Mouse (Mus musculus) common myeloid progenitor, adult 5-6 weeks (primary cell): ENCODE measurements around the gene Cdkn2aip. TPM values are rescaled to one million over a fixed set of nuclear protein-coding genes. Genes with fewer than 3 reads are reported as not detected.

ENCODE experiments used
- ATAC-seq: replicated peaks from 2 replicates; pipeline ENCODE4 v1.8.0; 2016; ENCODE audit warnings: low read depth, mild to moderate bottlenecking, moderate TSS enrichment, inconsistent platforms; ENCODE audit not compliant: poor library complexity, severe bottlenecking
- total RNA-seq: library from RNA; stranded (forward); fragments of 200-1000, 187-1606 nt; gene quantifications from 2 replicates; pipeline ENCODE4 v1.2.3, GENCODE M21; 2017

The Cdkn2aip gene
- total RNA-seq = 33.7 and 36.0 TPM in 2 replicates

DNA sequence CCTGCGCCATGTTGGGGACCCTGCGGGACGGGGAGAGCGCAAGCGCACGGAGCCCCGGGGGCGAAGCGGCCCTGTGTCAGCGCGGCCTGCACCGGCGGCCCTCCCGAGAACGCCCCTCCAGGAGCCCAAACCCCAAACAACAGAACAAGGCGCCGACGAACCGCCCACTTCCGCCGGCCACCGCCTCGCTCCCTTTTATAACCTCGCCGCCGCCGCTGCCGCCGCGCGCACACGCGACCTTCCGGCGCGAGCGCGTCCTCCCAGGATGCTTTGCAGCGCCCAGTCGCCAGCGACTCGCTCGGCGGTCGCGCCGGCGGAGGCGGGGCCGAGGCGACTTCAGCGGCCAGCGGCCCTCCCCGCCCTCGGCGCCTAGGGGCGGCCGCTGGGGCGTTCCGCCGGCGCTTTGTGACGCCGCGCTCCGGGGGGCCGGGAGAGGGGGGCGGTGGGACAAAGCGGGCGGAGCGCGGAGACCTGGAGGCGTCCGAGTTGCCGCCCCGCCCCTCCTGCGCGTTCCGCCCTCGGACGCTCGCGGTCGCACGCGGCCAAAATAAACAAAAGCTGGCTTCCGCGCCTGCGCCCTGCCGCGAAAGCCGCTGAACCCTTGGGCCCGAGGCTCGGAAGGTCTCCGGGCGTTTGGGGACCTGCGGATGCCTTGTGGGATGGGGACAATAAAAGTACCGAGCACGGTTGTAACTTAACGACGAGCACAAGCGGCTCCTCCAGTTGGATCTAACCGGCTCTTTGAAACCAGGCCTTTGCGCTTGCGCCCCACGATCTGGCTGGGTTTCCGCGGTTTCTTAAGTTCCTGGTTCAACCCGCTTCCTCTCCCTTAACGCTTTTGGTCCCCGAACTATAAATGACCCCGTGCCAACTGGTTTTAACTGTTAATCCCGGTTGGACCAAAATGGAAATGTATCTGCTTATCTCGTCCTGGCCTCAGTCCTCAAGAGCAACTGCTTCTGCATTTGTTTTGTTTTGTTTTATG, at the start of gene Cdkn2aip:
Cdkn2aip (minus strand) TSS at position 172 of the 985 bp plus-strand sequence.
- peak; percentile 73 for ATAC-seq

DNA sequence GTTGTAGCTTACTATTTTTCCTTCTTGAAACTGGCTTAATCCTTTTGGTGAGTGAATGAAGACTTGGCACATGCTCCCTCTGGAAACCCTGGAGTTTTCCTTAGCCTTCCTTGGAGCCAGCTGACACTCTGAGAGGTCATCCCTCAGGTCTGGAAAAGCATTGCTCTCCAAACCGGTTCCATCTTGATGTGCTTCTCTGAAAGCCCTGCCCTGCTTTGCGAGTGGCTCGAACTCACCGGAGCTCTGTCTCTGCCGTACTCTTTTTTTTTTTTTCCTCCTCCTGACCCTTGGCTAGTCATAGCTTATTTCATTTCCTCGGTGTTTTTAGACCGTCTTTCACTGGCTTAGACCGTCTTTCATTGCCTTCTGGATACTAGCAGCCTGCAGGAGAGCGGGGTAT, 49.5 kb upstream of the Cdkn2aip start:
- no peak for ATAC-seq

- ATAC-seq = no peak
Measured at GRCm38 (mm10) chr8:47760685-47761084, 47.0 kb upstream of the Cdkn2aip start.

GRCm38 (mm10) chr8:47760186-47760585, 46.5 kb upstream of the Cdkn2aip start:
- no peak for ATAC-seq

DNA sequence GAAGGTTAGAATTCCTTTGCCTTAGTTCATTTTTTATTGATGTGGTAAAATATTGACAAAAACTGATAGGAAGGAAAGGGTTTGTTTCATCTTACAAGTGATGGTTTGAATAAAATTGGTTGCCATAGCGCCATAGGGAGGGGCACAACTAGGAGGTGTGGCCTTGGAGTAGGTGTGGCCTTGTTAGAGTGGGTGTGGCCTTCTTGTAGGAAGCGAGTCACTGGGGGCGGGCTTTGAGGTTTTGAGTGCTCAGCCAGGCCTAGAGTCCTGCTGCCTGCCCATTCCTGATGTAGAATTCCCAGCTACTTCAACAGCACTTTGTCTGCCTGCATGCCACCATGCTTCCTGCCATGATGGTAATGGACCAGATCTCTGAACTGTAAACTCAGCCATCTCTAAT, 39.4 kb upstream of the Cdkn2aip start:
- no peak for ATAC-seq

DNA sequence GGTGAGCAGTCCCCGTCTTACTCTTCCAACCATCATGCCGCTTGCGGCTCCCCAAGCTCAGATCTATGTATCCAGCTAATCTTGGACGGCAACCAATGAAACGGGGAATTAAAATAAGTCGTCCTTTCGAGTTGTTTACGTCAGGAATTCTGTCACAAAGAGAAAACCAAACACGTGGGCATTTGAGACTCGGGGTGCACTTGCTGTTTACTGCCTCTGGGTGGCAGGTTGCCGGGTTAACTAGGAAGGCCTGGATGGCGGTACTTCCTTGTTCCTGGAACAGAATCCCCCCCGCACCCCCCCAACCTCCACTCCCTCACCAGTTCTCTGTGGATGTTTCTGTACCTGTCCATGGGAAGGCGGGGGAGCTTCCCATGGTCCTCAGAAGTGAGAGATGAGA, 36.4 kb upstream of the Cdkn2aip start:
- no peak for ATAC-seq

- ATAC-seq = no peak
Measured at GRCm38 (mm10) chr8:47749491-47749890, 35.8 kb upstream of the Cdkn2aip start.

GRCm38 (mm10) chr8:47746304-47746703, 32.6 kb upstream of the Cdkn2aip start:
- ATAC-seq = no peak

GRCm38 (mm10) chr8:47745848-47746247, 32.1 kb upstream of the Cdkn2aip start:
- no peak for ATAC-seq

GRCm38 (mm10) chr8:47744803-47745202, 31.1 kb upstream of the Cdkn2aip start:
- ATAC-seq = no peak

GRCm38 (mm10) chr8:47743419-47743818, 29.7 kb upstream of the Cdkn2aip start:
- peak; percentile 92 for ATAC-seq

DNA sequence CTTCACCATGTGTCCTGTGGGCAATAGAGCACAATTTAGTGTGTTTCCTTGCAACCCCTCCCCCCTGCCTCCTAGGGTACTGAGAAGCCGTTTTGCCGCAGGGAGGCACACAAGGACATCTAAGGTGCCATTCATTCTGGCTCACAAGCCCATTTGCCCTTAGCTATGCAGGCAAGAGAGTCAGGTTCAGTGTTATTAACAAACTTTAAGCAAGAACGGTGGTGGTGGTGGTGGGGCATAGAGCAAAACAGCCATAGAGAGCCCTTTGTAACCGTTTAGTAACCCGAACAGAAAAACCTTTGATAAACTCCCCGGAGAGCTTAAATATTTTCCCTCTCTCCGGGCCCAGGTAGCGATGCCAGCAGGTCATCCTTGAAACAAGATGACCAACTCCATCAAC, 29.3 kb upstream of the Cdkn2aip start:
- no peak for ATAC-seq

GRCm38 (mm10) chr8:47742372-47742771, 28.6 kb upstream of the Cdkn2aip start:
- ATAC-seq = 0 out of 2 replicates have a peak, but pooled peaks have one; percentile 21

DNA sequence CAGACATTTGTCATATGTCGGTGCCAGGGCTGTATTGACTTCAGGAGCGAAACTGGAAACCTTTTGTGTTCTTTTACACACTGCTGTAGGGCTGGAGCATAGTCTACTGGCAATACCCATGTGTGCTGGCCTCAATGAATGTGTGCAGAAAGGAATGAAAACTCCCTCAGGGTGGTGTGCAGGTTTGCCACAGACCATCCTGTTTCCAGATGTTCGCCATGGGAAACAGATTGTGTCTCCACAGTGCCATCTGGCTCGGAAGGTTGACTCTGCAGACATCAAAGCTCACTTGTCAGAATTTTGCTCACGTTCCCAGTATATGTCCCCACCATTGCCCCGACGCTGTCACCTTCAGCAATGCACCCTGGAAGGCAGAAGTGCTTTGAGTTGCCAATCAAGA, 23.4 kb upstream of the Cdkn2aip start:
- ATAC-seq = no peak

- no peak for ATAC-seq
Measured at GRCm38 (mm10) chr8:47729324-47729723, 15.6 kb upstream of the Cdkn2aip start.

DNA sequence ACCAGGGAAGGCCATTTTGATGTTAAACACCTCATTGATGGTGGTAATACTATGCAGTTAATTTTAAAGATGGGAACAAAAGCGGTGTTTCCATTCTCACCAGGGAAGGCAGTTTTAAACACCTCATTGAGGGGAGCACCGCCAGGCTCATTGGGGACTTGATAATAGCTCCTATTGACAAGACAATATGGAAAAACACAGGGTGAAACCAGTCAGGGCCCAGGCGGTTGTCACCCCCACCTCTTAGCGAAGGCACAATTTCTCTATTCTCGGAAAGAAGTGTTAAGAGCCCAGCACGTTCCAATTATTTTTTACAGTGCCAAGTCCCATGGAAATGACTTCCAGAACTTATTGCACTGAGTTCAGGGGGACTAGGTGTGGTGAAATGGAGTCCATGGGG, 13.2 kb upstream of the Cdkn2aip start:
- no peak for ATAC-seq

DNA sequence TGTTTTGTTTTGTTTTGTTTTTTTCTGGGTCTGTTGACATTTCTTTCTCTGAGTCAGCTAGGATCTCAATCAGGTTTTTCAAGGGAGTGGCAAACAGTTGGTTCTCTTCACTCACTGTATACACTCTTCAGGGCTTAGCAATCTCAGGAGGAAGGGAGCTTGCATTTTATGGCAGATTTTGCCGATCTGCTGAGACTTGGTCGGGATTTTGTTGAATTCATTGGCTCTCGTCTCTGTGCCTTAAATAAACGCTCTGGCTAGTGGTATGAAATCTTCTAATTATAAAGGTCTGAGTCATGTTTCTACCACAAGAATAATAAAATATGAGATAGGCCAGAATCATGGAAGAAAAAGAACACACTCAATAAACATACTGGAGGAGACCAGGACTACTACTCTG, 7.9 kb upstream of the Cdkn2aip start:
- no peak for ATAC-seq

GRCm38 (mm10) chr8:47718641-47719040, 4.9 kb upstream of the Cdkn2aip start:
- no peak for ATAC-seq

DNA sequence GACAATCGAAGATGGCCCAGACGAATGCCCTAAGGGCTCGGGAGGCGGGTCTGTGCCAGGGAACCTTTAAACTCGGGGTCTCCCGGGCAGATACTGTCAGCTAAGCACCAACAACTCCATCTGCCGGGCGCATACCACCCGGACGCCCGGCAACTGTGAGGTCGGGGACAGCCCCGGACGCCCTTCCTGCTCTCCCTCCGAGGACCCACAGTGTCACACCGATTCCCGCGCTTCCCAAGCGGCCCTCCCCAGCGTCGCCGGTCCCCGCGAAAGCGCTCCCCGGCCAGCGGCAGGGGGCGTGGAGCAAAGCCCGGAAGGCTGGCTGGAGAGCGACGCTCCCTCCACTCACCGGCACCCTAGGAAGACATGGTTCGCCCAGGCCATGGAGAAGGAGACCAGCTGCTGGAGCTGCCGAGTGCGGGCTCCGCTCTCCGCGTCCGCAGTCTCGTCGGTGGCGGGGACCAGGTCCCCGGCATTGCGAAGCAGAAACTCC, 515 bp downstream of the Cdkn2aip start:
- ATAC-seq = peak; percentile 31

DNA sequence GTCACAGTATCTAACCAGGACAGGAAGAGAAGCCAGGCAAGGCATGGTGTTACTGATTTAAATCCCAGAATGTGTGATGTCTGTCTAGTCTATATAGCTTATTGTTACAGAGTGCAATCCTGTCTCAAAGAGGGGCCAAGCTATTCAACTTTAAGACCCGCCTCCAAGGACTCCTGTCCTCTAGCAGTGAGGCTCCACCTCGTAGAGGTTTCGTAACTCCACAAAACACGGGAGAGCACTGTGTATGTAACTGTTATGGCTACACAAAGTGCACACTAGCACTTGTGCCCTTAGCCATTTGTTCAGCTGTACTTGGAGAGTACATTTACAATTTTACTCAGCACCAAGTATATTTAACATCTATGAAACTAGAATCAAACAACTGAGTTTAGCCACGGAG, 5.6 kb downstream of the Cdkn2aip start:
- ATAC-seq = no peak

DNA sequence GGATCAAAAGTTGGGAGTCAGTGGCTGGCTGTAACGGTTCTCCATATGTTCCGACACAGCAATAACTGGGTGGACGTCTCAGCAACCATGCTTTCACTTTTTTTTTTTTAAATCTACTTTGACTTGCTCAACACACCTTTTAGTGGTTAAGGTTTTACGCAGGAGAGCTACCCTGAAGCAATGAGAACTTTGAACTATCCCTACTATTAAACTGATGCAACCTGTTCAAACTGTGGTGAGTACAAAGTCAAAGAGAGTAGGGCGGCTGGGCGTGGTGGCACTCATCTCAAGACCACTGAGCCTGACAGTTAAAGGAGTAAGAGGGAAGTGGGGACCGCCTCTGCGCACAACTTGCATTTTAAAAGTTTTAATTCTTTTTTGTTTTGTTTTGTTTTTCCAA, 7.0 kb downstream of the Cdkn2aip start:
- ATAC-seq = no peak

DNA sequence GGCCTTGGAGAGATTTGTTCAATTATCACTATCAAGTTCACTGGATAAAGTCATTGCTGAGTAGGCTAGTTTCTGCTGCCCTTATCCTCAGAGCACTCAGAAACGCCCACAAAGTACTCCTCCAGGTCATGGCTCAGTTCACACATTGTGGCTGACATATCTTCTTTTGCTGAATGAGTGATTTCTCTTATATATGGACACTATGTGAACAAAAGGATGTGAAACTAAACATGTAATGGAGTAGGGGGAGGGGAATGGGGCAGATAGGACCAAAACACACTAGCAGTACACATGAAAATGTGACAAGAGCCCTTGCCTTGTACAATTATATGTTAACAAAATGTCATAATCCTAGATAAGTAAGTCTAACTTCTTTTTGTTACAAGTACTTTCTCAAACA, 11.4 kb downstream of the Cdkn2aip start:
- no peak for ATAC-seq
